Mouse (Mus musculus): ENCODE measurements around the gene Arhgap15.

DNA sequence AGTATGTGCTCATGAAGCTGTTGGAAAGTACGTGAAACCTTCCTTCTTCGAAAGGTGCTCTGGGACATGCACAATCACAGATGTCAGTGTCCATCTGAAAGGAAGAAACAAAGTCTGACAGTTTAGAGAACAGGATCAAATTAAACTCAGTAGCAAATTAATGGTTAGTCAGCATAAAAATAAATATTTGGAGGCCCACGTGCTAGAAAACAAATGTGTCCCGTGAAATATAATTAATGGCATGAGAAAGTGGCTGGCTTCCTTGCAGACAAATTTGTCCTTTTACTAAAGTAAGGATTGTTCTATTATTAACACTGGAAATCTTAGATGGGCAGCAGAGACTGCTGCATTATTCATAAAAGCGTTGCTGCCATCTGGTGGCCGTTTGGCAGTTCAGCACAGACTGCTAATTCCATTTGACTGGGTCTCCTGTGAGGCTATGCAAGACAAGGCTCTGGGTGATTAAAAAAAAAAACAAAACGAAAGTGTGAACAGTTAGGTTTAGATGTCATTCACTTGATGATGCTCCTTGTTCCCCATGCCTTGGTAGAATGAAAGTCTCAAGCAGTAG is 153.9 kb downstream of the Arhgap15 start:
- TF ChIP-seq CTCF (IDR thresholded peaks at IDR 0.05; ENCODE audit: low read depth, low read length), result peak; percentile 62; the same call in 1 of the 2 replicates
- no peak for TF ChIP-seq POLR2A (IDR thresholded peaks at IDR 0.05; ENCODE audit: extremely low read depth, insufficient read depth, low read length)
